Mouse (Mus musculus) intestine, postnatal 0 days (tissue): ENCODE results near the gene Ier5. TPM values are rescaled to one million over a fixed set of nuclear protein-coding genes. Genes with fewer than 3 reads are reported as not detected.
A peak's percentile ranks its signal among the peaks of the same experiment; 100 is the strongest.

ENCODE experiments used
- ATAC-seq: fragments of 200-750 bp; cut with Nextera tagmentation; 2 replicates; pipeline ENCODE4 v1.8.0; 2017; ENCODE audit warnings: mild to moderate bottlenecking, moderate TSS enrichment, moderate library complexity
- H3K27ac ChIP-seq: fragments of 300-500 bp; sonication (generic); 2 replicates; pipeline ENCODE4 v1.5.1; 2014; ENCODE audit warnings: mild to moderate bottlenecking, low read depth, low read length, moderate library complexity
- H3K27me3 ChIP-seq: fragments of 300-500 bp; sonication (generic); replicated peaks from 2 replicates; pipeline ENCODE4 v1.6.1; 2014; ENCODE audit warnings: low read length, mixed read lengths; ENCODE audit not compliant: control insufficient read depth, insufficient read depth
- H3K36me3 ChIP-seq: fragments of 300-500 bp; sonication (generic); 2 replicates; pipeline ENCODE4 v1.6.1; 2014; ENCODE audit warnings: mild to moderate bottlenecking, moderate library complexity; ENCODE audit not compliant: control insufficient read depth, insufficient read depth
- H3K4me1 ChIP-seq: fragments of 300-500 bp; sonication (generic); replicated peaks from 2 replicates; pipeline ENCODE4 v1.6.1; 2014; ENCODE audit warnings: antibody characterized with exemption, low read length, mixed read lengths; ENCODE audit not compliant: control insufficient read depth, insufficient read depth
- H3K4me2 ChIP-seq: fragments of 300-500 bp; sonication (generic); replicated peaks from 2 replicates; pipeline ENCODE4 v1.6.1; 2014; ENCODE audit warnings: low read depth, mild to moderate bottlenecking, moderate library complexity
- H3K4me3 ChIP-seq: fragments of 300-500 bp; sonication (generic); 2 replicates; pipeline ENCODE4 v1.5.1; 2014; ENCODE audit warnings: low read depth, low read length
- H3K9ac ChIP-seq: fragments of 300-500 bp; sonication (generic); 2 replicates; pipeline ENCODE4 v1.6.1; 2014; ENCODE audit warnings: mild to moderate bottlenecking, low read depth, low read length
- H3K9me3 ChIP-seq: fragments of 300-500 bp; sonication (generic); 2 replicates; pipeline ENCODE4 v1.6.1; 2016; ENCODE audit warnings: mixed run types; ENCODE audit not compliant: control insufficient read depth
- CTCF ChIP-seq: sonication (generic); IDR thresholded peaks from 2 replicates; pipeline ENCODE4 v1.5.1; 2016; ENCODE audit warnings: low read depth, mild to moderate bottlenecking, control low read depth, antibody characterized with exemption, moderate library complexity
- WGBS: fragments of 180-500 bp; shearing (Covaris S2); extraction: QIAGEN DNeasy Blood & Tissue Kit; methylation state at CpG from one replicate; pipeline ENCODE4 v1.1.7; 2014; 5-methylcytosine and 5-hydroxymethylcytosine counted together
- polyA plus RNA-seq: library from polyadenylated mRNA; unstranded; fragments of >200 nt; fragmentation: Nextera tagmentation; extraction: Ambion mirVana; gene quantifications from 2 replicates; pipeline ENCODE4 v1.2.1, GENCODE M21; 2015

The Ier5 gene
- polyA plus RNA-seq, 1 experiment from 2014 or later, result 6.8 TPM

GRCm38 (mm10) chr1:155091374-155091841, 8.0 kb downstream of the Ier5 start:
- Histone ChIP-seq H3K36me3 (no peaks in the 10 kb centered on the region), H3K9ac (no peak overlapping the region), H3K27me3 (no peaks in the 10 kb centered on the region), H3K27ac (peak overlapping the region; percentile 42; the same call in 1 of the 2 replicates), H3K4me1 (peaks cover 16% of the 10 kb centered on the region), H3K4me2 (no peak overlapping the region), H3K4me3 (no peak overlapping the region), H3K9me3 (no peaks in the 10 kb centered on the region)
- no peak for ATAC-seq
- TF ChIP-seq CTCF, result no peak
- 66% methylated on average over 7 of the region's 7 CpGs for WGBS

DNA sequence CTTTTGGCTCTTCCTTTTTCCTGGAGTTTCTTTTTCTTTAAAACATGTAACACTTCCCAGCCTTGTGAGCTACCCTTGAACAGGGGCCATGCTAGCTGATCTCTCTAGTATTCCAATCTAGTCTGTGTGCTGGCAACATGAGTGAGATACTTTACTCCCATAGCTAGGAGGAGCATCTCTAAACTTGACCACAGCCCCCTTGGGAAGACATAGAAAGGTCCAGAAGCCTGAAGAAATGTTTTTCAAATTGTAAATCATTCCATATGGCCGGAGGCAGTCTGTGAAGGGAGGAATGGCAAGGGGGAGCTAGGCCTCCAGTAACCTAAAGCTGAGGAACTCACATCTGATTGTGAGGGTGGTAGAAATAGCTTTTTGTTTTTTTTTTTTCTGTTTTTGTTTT, 8.7 kb downstream of the Ier5 start:
- no peak overlapping the region for H3K4me2 ChIP-seq
- no peak for ATAC-seq
- no peaks in the 10 kb centered on the region for H3K27me3 ChIP-seq
- no peak for TF ChIP-seq CTCF
- no peak overlapping the region for H3K4me3 ChIP-seq
- H3K9me3 ChIP-seq, result no peaks in the 10 kb centered on the region
- H3K4me1 ChIP-seq, result peaks cover 21% of the 10 kb centered on the region
- H3K9ac ChIP-seq, result no peak overlapping the region
- no peak overlapping the region for H3K27ac ChIP-seq
- WGBS, result 71% methylated on average over 1 of the region's 1 CpGs
- no peaks in the 10 kb centered on the region for H3K36me3 ChIP-seq

DNA sequence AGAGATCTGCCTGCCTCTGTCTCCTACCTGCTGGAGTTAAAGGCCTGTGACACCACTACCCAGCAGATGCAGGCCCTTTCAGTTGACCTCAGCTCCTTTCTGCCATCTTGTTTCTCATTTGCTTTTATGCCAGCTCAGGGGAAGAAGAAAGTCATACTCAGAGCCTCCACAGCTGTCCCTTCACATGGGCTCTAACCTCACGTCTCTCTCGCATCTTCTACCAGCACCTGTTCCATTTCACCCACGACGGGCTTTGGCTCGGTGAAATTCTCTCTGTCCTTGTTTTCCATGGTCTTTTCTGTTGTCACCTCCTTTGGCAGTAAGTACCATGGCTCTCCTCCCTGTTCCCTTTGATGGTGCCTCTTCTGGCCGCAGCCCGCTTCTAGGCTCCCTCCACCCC, 9.1 kb downstream of the Ier5 start:
- TF ChIP-seq CTCF, result no peak
- H3K4me2 ChIP-seq, result no peak overlapping the region
- H3K36me3 ChIP-seq, result no peaks in the 10 kb centered on the region
- H3K27me3 ChIP-seq, result no peaks in the 10 kb centered on the region
- H3K4me1 ChIP-seq, result peaks cover 24% of the 10 kb centered on the region
- H3K9me3 ChIP-seq, result no peaks in the 10 kb centered on the region
- H3K27ac ChIP-seq, result no peak overlapping the region
- H3K9ac ChIP-seq, result no peak overlapping the region
- ATAC-seq, result no peak
- no peak overlapping the region for H3K4me3 ChIP-seq
- 91% methylated on average over 7 of the region's 7 CpGs for WGBS

DNA sequence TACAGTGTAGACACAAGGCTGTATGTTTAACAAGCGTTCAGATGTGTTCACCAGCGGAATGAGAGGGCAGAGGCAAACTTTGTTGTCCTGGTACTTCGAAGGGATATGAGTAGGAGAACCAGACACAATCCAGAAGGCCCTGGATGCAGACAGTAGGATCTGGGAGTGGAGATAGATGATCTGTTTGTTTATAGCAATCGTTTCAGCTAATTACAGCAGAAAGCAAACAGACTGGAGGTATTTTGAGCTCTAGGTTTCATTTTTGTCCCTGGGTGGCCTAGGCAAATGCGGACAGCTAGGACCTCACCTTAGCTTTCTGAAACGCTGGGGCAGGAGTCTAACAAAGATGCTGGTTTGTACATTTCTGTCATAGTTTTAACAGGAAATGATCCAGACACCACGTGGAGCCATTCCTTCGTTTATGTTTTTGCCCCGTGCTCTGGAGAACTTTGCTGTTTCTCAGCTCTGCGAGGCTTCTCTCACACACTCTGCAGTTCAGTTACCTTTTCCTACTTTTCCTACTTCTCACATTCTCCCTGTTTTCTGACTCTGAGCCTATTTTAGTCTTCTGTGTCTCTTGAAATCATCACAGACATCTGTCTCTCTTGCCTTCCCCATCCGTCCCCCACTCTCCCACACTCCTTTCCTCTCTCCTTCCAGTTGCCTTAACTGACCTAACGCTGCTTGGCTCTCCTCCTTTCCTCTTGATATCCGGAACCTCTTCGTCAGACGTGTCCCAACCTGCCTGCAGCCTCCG, 10.4 kb downstream of the Ier5 start:
- H3K4me1 ChIP-seq, result peaks cover 36% of the 10 kb centered on the region
- H3K4me2 ChIP-seq, result no peak overlapping the region
- H3K9ac ChIP-seq, result no peak overlapping the region
- H3K4me3 ChIP-seq, result no peak overlapping the region
- WGBS, result 39% methylated on average over 16 of the region's 16 CpGs
- no peaks in the 10 kb centered on the region for H3K36me3 ChIP-seq
- H3K9me3 ChIP-seq, result no peaks in the 10 kb centered on the region
- TF ChIP-seq CTCF, result no peak
- ATAC-seq, result no peak
- H3K27ac ChIP-seq, result no peak overlapping the region; the same call in 1 of the 2 replicates
- H3K27me3 ChIP-seq, result no peaks in the 10 kb centered on the region

GRCm38 (mm10) chr1:155088046-155088445, 11.4 kb downstream of the Ier5 start:
- WGBS, result 82% methylated on average over 4 of the region's 4 CpGs
- no peak overlapping the region for H3K4me2 ChIP-seq
- H3K4me3 ChIP-seq, result no peak overlapping the region

DNA sequence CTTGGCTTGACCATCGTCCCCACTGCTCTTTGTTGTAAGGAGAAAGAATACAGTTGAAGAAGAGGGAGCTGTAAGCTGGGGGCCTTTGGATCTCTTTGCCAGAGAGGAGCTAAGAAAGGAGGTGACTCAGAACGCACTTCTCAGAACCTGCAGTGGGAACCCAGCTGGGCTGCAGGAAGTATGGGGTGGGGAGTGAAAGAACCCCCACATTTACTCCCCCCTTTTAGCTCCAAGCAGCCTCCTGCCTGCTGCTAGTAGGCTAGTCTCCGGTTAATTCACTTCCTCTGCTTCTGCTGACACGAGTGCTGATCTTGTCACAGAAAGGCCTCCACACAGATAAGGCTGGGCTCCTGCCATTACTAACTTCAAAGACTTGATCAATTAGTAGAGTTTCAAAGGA, 12.5 kb downstream of the Ier5 start:
- Histone ChIP-seq H3K27me3 (no peaks in the 10 kb centered on the region), H3K4me1 (peaks cover 29% of the 10 kb centered on the region), H3K36me3 (no peaks in the 10 kb centered on the region), H3K27ac (peak overlapping the region; percentile 55), H3K4me2 (no peak overlapping the region), H3K9me3 (no peaks in the 10 kb centered on the region), H3K4me3 (no peak overlapping the region), H3K9ac (no peak overlapping the region)
- TF ChIP-seq CTCF, result no peak
- 34% methylated on average over 4 of the region's 4 CpGs for WGBS
- no peak for ATAC-seq

More at GRCm38 (mm10) chr1:155088046-155088445, 11.4 kb downstream of the Ier5 start:
- H3K36me3 ChIP-seq, result no peaks in the 10 kb centered on the region
- no peak overlapping the region for H3K27ac ChIP-seq
- TF ChIP-seq CTCF, result no peak
- H3K9me3 ChIP-seq, result no peaks in the 10 kb centered on the region
- H3K27me3 ChIP-seq, result no peaks in the 10 kb centered on the region
- H3K9ac ChIP-seq, result no peak overlapping the region
- no peak for ATAC-seq
- peaks cover 33% of the 10 kb centered on the region for H3K4me1 ChIP-seq
